Mouse (Mus musculus) intestine, embryonic 15.5 days (tissue): ENCODE measurements at regions not wholly inside any gene's neighbourhood (a gene's known extent, or its start where the extent isn't known, plus 50 kb on each side); places are given as distances from the start of the nearest gene placed in this dataset.

ENCODE experiments used
- ATAC-seq: fragments of 200-750 bp; cut with Nextera tagmentation; 2 replicates; pipeline ENCODE4 v1.8.0; 2017; ENCODE audit warnings: moderate TSS enrichment, moderate library complexity
- H3K27ac ChIP-seq: fragments of 300-500 bp; sonication (generic); 2 replicates; pipeline ENCODE4 v1.5.1; 2015; ENCODE audit warnings: mild to moderate bottlenecking, inconsistent platforms
- H3K27me3 ChIP-seq: fragments of 300-500 bp; sonication (generic); replicated peaks from 2 replicates; pipeline ENCODE4 v1.6.1; 2015; ENCODE audit warnings: inconsistent platforms
- H3K36me3 ChIP-seq: fragments of 300-500 bp; sonication (generic); 2 replicates; pipeline ENCODE4 v1.6.1; 2015; ENCODE audit warnings: inconsistent platforms
- H3K4me1 ChIP-seq: fragments of 300-500 bp; sonication (generic); replicated peaks from 2 replicates; pipeline ENCODE4 v1.6.1; 2015; ENCODE audit warnings: inconsistent platforms
- H3K4me2 ChIP-seq: fragments of 300-500 bp; sonication (generic); replicated peaks from 2 replicates; pipeline ENCODE4 v1.6.1; 2015; ENCODE audit warnings: mild to moderate bottlenecking, inconsistent platforms
- H3K4me3 ChIP-seq: fragments of 300-500 bp; sonication (generic); replicated peaks from 2 replicates; pipeline ENCODE4 v1.5.1; 2015; ENCODE audit warnings: inconsistent platforms
- H3K9ac ChIP-seq: fragments of 300-500 bp; sonication (generic); 2 replicates; pipeline ENCODE4 v1.6.1; 2015; ENCODE audit warnings: inconsistent platforms
- H3K9me3 ChIP-seq: fragments of 300-500 bp; sonication (generic); 2 replicates; pipeline ENCODE4 v1.6.1; 2016; ENCODE audit warnings: inconsistent platforms
- WGBS: fragments of 180-500 bp; shearing (Covaris S2); methylation state at CpG from one replicate; pipeline ENCODE4 v1.1.7; 2015; 5-methylcytosine and 5-hydroxymethylcytosine counted together

DNA sequence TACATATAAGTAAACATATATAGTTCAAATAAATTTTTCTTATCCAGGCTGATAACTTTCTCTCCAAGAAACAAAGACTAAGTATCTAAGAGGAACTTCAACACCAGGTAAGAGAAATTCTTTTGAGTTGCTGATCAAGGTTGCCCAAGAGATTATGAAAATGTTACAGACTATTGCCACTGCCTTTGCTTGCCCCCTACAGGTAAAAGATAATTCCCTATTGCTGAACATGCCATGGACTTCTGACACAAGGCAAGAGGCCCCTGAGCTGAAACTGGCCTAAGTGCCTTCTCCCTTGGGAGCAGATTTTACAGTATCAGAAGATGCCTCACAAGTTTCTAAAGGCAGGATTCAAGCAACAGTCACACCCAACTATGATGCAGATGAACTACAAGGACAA, 2914.2 kb upstream of the Gm6569 start:
- Histone ChIP-seq H3K27me3 (no peaks in the 10 kb centered on the region), H3K27ac (no peak overlapping the region), H3K36me3 (no peaks in the 10 kb centered on the region), H3K4me2 (no peak overlapping the region), H3K9me3 (no peaks in the 10 kb centered on the region), H3K4me3 (no peak overlapping the region), H3K9ac (no peak overlapping the region), H3K4me1 (no peaks in the 10 kb centered on the region)
- ATAC-seq: no peak

DNA sequence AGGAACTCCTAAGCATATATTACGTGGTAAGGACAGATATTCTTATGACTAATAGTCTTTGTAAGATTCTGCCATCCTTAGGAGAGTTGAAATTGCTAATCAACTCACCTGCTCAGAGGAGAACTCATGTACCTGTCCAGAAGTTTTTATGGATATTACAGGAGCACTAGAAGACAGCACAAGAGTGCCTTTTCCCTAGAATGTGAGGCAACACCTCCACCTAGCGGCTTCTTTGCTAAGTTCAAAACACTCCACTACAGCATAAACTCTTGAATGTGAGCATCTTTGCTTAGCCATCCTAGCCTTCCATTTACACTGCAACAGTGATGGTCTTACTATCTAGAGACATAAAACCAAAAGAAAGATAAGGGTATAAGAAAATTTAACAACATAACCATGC, 2913.5 kb upstream of the Gm6569 start:
- 44% methylated on average over 2 of the region's 2 CpGs for WGBS
- no peak overlapping the region for H3K9ac ChIP-seq
- H3K27ac ChIP-seq: no peak overlapping the region
- no peak overlapping the region for H3K4me2 ChIP-seq
- ATAC-seq: 0 out of 2 replicates have a peak, but pooled peaks have one; percentile 55
- no peaks in the 10 kb centered on the region for H3K36me3 ChIP-seq
- no peak overlapping the region for H3K4me3 ChIP-seq
- H3K4me1 ChIP-seq: no peaks in the 10 kb centered on the region
- H3K9me3 ChIP-seq: no peaks in the 10 kb centered on the region
- H3K27me3 ChIP-seq: no peaks in the 10 kb centered on the region
